Mouse (Mus musculus) intestine, embryonic 16.5 days (tissue): ENCODE data around the gene Lhb. TPM values are rescaled to one million over a fixed set of nuclear protein-coding genes. Genes with fewer than 3 reads are reported as not detected.
A peak's percentile ranks its signal among the peaks of the same experiment; 100 is the strongest.
"Not testable (repeated sequence)": the region's sequence is repeated elsewhere in the genome, so short reads cannot be mapped to it uniquely, and the experiment has no call there.

Source experiments
- ATAC-seq: fragments of 200-750 bp; cut with Nextera tagmentation; 2 replicates; pipeline ENCODE4 v1.8.0; 2017; ENCODE audit warnings: moderate TSS enrichment, moderate library complexity
- H3K27ac ChIP-seq: fragments of 300-500 bp; sonication (generic); 2 replicates; pipeline ENCODE4 v1.5.1; 2014; ENCODE audit warnings: mild to moderate bottlenecking, low read length
- H3K27me3 ChIP-seq: fragments of 300-500 bp; sonication (generic); replicated peaks from 2 replicates; pipeline ENCODE4 v1.6.1; 2014; ENCODE audit warnings: low read length, control low read depth, mixed read lengths; ENCODE audit not compliant: control insufficient read depth, insufficient read depth
- H3K36me3 ChIP-seq: fragments of 300-500 bp; sonication (generic); 2 replicates; pipeline ENCODE4 v1.6.1; 2014; ENCODE audit warnings: low read length, control low read depth; ENCODE audit not compliant: control insufficient read depth, insufficient read depth
- H3K4me1 ChIP-seq: fragments of 300-500 bp; sonication (generic); 2 replicates; pipeline ENCODE4 v1.6.1; 2014; ENCODE audit warnings: low read length, control low read depth, mixed read lengths; ENCODE audit not compliant: control insufficient read depth, insufficient read depth
- H3K4me2 ChIP-seq: fragments of 300-500 bp; sonication (generic); 2 replicates; pipeline ENCODE4 v1.6.1; 2014; ENCODE audit warnings: low read depth, low read length, control low read depth
- H3K4me3 ChIP-seq: fragments of 300-500 bp; sonication (generic); 2 replicates; pipeline ENCODE4 v1.5.1; 2014; ENCODE audit warnings: mild to moderate bottlenecking, low read length
- H3K9ac ChIP-seq: fragments of 300-500 bp; sonication (generic); 2 replicates; pipeline ENCODE4 v1.6.1; 2014; ENCODE audit warnings: low read depth, low read length
- H3K9me3 ChIP-seq: fragments of 300-500 bp; sonication (generic); 2 replicates; pipeline ENCODE4 v1.6.1; 2016; ENCODE audit warnings: low read length, control low read depth; ENCODE audit not compliant: control insufficient read depth
- WGBS: fragments of 180-500 bp; shearing (Covaris S2); extraction: QIAGEN DNeasy Blood & Tissue Kit; methylation state at CpG from one replicate; pipeline ENCODE4 v1.1.7; 2014; 5-methylcytosine and 5-hydroxymethylcytosine counted together
- polyA plus RNA-seq: library from polyadenylated mRNA; unstranded; fragments of >200 nt; fragmentation: Nextera tagmentation; extraction: Ambion mirVana; gene quantifications from 2 replicates; pipeline ENCODE4 v1.2.1, GENCODE M21; 2015

Lhb gene
- polyA plus RNA-seq, 1 experiment from 2014 or later, result not detected

- Histone ChIP-seq H3K9ac (peak overlapping the region; percentile 77), H3K27me3 (no peaks in the 10 kb centered on the region), H3K36me3 (peaks cover 17% of the 10 kb centered on the region), H3K27ac (peak overlapping the region; percentile 92), H3K9me3 (no peaks in the 10 kb centered on the region), H3K4me2 (peak overlapping the region; percentile 67), H3K4me3 (peak overlapping the region; percentile 82), H3K4me1 (peaks cover 29% of the 10 kb centered on the region)
- peak; percentile 49 for ATAC-seq
- WGBS, result under 1% methylated on average over 43 of the region's 43 CpGs
Measured at GRCm38 (mm10) chr7:45458748-45459563, 38.3 kb downstream of the Lhb start.

- under 1% methylated on average over 31 of the region's 37 CpGs for WGBS
- Histone ChIP-seq H3K4me3 (peak within 1 kb of the TSS; percentile 82), H3K4me2 (peak within 1 kb of the TSS; percentile 67), H3K36me3 (peaks cover 13% of the 10 kb centered on the region), H3K27ac (peak within 1 kb of the TSS; percentile 95), H3K4me1 (peaks cover 29% of the 10 kb centered on the region), H3K9ac (peak within 1 kb of the TSS; percentile 77)
- ATAC-seq, result peak; percentile 88
- H3K27me3 ChIP-seq, H3K9me3 ChIP-seq: not testable (repeated sequence)
Measured at GRCm38 (mm10) chr7:45459564-45460140, 39.0 kb downstream of the Lhb start, which contains the start of gene Ftl1. Gene Ftl1, minus strand, starts transcription at chr7:45459884.

GRCm38 (mm10) chr7:45460377-45460776 lies 39.8 kb downstream of the Lhb start:
- no peaks in the 10 kb centered on the region for H3K27me3 ChIP-seq
- no peaks in the 10 kb centered on the region for H3K9me3 ChIP-seq
- peaks cover 9% of the 10 kb centered on the region for H3K36me3 ChIP-seq
- peak overlapping the region; percentile 47 for H3K4me3 ChIP-seq
- H3K27ac ChIP-seq, result peak overlapping the region; percentile 95
- WGBS, result 62% methylated on average over 7 of the region's 7 CpGs
- H3K4me2 ChIP-seq, result peak overlapping the region; percentile 54
- H3K4me1 ChIP-seq, result peaks cover 32% of the 10 kb centered on the region
- H3K9ac ChIP-seq, result peak overlapping the region; percentile 69
- ATAC-seq, result peak; percentile 11

- Histone ChIP-seq H3K9me3 (no peaks in the 10 kb centered on the region), H3K4me1 (peaks cover 37% of the 10 kb centered on the region), H3K9ac (peak overlapping the region; percentile 69), H3K4me3 (peak overlapping the region; percentile 47), H3K27me3 (no peaks in the 10 kb centered on the region), H3K27ac (peak overlapping the region; percentile 95), H3K36me3 (peaks cover 7% of the 10 kb centered on the region), H3K4me2 (peak overlapping the region; percentile 54)
- 11% methylated on average over 13 of the region's 13 CpGs for WGBS
- ATAC-seq, result peak; percentile 57
Measured at GRCm38 (mm10) chr7:45460860-45461314, 40.3 kb downstream of the Lhb start.

- H3K9me3 ChIP-seq, result no peaks in the 10 kb centered on the region
- 48% methylated on average over 5 of the region's 5 CpGs for WGBS
- H3K27ac ChIP-seq, result peak overlapping the region; percentile 95
- ATAC-seq, result peak; percentile 1; the same call in 1 of the 2 replicates
- H3K27me3 ChIP-seq, result no peaks in the 10 kb centered on the region
- peaks cover 7% of the 10 kb centered on the region for H3K36me3 ChIP-seq
- H3K4me3 ChIP-seq, result no peak overlapping the region
- peaks cover 39% of the 10 kb centered on the region for H3K4me1 ChIP-seq
- H3K9ac ChIP-seq, result peak overlapping the region; percentile 69
- peak overlapping the region; percentile 54 for H3K4me2 ChIP-seq
Measured at GRCm38 (mm10) chr7:45461326-45461725, 40.7 kb downstream of the Lhb start.

- Histone ChIP-seq H3K27ac (peak overlapping the region; percentile 95), H3K36me3 (peaks cover 7% of the 10 kb centered on the region), H3K9ac (no peak overlapping the region), H3K4me3 (no peak overlapping the region), H3K4me2 (no peak overlapping the region), H3K9me3 (no peaks in the 10 kb centered on the region), H3K4me1 (peaks cover 39% of the 10 kb centered on the region), H3K27me3 (no peaks in the 10 kb centered on the region)
- WGBS, result 69% methylated on average over 4 of the region's 4 CpGs
- ATAC-seq, result no peak
Measured at GRCm38 (mm10) chr7:45461781-45462180, 41.2 kb downstream of the Lhb start.

- Histone ChIP-seq H3K9me3 (no peaks in the 10 kb centered on the region), H3K27ac (peak overlapping the region; percentile 17; the same call in 1 of the 2 replicates), H3K4me2 (no peak overlapping the region), H3K4me3 (no peak overlapping the region), H3K27me3 (no peaks in the 10 kb centered on the region), H3K4me1 (peaks cover 39% of the 10 kb centered on the region), H3K36me3 (peaks cover 3% of the 10 kb centered on the region), H3K9ac (no peak overlapping the region)
- ATAC-seq, result no peak
- 84% methylated on average over 4 of the region's 4 CpGs for WGBS
Measured at GRCm38 (mm10) chr7:45462325-45462724, 41.7 kb downstream of the Lhb start.

- not testable (repeated sequence) for H3K9ac ChIP-seq, H3K4me2 ChIP-seq, H3K4me3 ChIP-seq, H3K9me3 ChIP-seq, H3K36me3 ChIP-seq, ATAC-seq, H3K27me3 ChIP-seq, H3K27ac ChIP-seq
- H3K4me1 ChIP-seq, result peaks cover 37% of the 10 kb centered on the region
- 73% methylated on average over 4 of the region's 4 CpGs for WGBS
Measured at GRCm38 (mm10) chr7:45462868-45463267, 42.2 kb downstream of the Lhb start.

- Histone ChIP-seq H3K27me3 (no peaks in the 10 kb centered on the region), H3K4me1 (peaks cover 34% of the 10 kb centered on the region), H3K4me2 (no peak overlapping the region), H3K27ac (no peak overlapping the region), H3K4me3 (no peak overlapping the region), H3K9me3 (no peaks in the 10 kb centered on the region), H3K9ac (no peak overlapping the region), H3K36me3 (no peaks in the 10 kb centered on the region; the same call in 1 of the 2 replicates)
- no peak for ATAC-seq
- WGBS, result 93% methylated on average over 7 of the region's 7 CpGs
Measured at GRCm38 (mm10) chr7:45463987-45464778, 43.6 kb downstream of the Lhb start.
